Mouse (Mus musculus) left cerebral cortex, postnatal 25 days (tissue): Measurements from ENCODE around the gene Lyst. TPM values are rescaled to one million over a fixed set of nuclear protein-coding genes. Genes with fewer than 3 reads are reported as not detected.

Experiments
- DNase-seq, 2 experiments: peaks; one replicate each; pipeline ENCODE4 v3.0.0; 2022; ENCODE audit warnings: low spot score in 2 of 2, mixed read lengths in 1 of 2
- intact Hi-C: fragments of 180-260 bp; cut with DNase I; formaldehyde crosslinking; loops from one replicate; pipeline ENCODE4 v1.15.1; 2025
- total RNA-seq, 2 experiments: library from RNA; stranded (reverse); gene quantifications; 2 replicates each; pipeline ENCODE4 v1.2.3; 2021

Gene Lyst
- total RNA-seq, 2 experiments from 2014 or later, result 47.8 to 57.3 TPM

GRCm38 (mm10) chr13:13572060-13572835 is 17.9 kb upstream of the Lyst start:
- no peak for DNase-seq
- intact Hi-C loops, result loop anchor here (2.0 kb wide), 1 partner anchor 17 kb away; no protein-coding TSS in a partner anchor

- no peak for DNase-seq
- intact Hi-C loops, result loop anchor here (1.0 to 2.0 kb wide), 2 partner anchors 18 to 130 kb away; no protein-coding TSS in a partner anchor
These were observed 17.3 kb upstream of the Lyst start for GRCm38 (mm10) chr13:13572941-13573340.

- intact Hi-C loops, result loop anchor here (1.0 to 2.0 kb wide), 3 partner anchors 19 to 130 kb away; no protein-coding TSS in a partner anchor
- DNase-seq, result peak; percentile 26 to 59
These were observed 16.5 kb upstream of the Lyst start for GRCm38 (mm10) chr13:13573572-13574257.

DNA sequence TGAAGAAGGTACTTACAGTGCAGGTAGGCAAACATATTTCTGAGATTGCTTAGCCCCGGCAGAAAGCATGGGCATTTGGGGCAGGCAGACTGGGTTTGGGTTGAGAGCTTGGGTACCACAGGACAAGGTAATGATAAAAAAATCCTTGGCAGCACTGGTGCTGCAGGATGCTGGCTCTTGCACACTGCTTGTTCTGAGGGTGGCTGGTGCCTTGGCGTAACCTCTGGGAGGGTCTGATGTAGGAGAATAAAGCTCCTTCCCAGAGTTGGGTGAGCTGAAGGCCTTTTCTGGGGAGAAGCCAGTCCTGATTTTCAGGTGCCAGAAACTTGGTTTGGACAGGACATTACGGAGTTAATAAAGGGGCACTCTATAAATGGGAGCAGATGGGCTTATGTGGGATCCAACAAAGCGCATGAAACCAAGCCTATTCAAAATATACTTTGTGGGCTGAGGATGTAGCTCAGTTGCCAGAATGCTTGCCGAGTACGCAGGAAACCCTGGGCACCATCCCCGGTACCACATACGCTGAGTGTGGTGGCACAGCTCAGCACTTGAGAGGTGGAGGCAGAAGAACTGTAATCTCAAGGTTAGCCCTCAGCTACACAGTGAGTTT is 15.8 kb upstream of the Lyst start:
- peak; percentile 41 to 86 for DNase-seq
- intact Hi-C loops, result loop anchor here (1.0 kb wide), 1 partner anchor 28 kb away; no protein-coding TSS in a partner anchor

GRCm38 (mm10) chr13:13575106-13575505 is 15.1 kb upstream of the Lyst start:
- intact Hi-C loops, result no loop called here
- no peak for DNase-seq

DNA sequence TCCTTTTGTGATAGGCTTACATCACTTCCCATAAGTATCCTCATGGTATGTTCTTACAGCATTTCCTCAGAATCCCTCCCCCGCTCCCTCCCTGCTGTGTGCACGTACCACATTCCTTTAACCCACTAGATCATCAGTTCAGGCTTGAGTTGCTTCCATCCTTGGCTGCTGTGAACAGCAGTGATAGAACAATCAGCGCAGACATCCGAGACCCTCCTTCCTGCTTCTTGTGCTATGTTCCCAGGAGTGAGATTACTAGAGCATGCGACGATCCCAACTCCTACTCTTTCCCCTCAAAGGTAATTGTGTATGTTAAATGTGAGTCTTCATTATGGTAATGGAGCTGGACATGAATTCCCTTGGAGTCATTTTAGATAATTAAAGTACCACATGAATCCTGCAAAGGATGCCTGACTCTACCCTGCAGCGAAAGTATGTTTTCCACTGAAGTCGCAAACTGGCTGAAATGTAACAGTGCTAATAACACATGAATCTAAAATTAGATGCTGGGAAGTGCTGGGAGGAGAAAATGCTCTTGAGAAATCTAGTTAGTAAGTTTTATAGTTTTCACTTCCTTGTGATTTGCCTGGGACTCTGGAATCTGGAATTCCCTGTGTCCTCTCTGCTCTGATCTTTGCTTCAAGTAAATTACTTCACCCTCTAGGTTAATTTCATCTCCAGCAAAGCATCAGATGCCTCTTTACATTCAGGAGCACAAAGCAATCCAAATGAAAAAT is 13.6 kb upstream of the Lyst start:
- DNase-seq, result no peak
- intact Hi-C loops, result no loop called here

DNA sequence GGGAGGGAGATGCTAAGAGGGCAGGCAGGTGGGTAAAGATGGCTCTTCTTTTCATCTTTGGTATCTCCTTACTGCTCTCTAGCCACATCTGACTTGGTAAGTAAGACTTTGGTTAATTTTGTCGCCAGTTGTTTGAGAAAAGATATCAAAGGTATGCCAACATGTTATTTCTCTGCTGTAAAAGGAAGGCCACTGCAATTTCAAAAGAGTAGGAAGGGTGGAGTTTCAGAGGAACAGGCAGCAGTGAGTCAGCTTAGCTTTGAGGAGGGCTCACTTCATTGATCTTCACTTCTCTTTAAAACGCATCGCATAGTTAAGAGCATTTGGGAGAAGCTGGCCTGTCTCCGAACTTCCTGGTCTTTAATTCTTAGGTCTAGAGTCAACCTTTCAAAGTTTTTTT is 8.2 kb upstream of the Lyst start:
- intact Hi-C loops, result no loop called here

DNA sequence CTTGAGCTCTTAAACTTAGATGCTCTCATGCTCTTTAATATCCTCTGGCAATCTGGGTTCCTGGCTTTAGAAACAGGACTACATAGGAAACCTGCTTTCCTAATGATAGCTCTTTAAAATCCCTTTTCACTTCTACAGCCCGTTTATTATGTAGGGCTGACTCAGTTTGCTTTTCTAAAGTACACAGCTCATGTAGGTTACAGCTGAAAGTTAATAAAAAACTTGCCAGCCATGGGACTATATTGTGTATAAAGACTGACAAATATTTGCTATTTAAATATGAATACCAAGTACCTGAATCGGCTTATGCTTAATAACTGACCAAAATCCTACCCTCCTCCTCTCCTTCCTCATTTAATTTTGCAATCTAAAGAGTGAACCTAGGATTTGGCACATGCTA is 6.7 kb upstream of the Lyst start:
- intact Hi-C loops, result no loop called here
- no peak for DNase-seq

More for the DNA sequence above, 8.2 kb upstream of the Lyst start:
- DNase-seq, result no peak

DNA sequence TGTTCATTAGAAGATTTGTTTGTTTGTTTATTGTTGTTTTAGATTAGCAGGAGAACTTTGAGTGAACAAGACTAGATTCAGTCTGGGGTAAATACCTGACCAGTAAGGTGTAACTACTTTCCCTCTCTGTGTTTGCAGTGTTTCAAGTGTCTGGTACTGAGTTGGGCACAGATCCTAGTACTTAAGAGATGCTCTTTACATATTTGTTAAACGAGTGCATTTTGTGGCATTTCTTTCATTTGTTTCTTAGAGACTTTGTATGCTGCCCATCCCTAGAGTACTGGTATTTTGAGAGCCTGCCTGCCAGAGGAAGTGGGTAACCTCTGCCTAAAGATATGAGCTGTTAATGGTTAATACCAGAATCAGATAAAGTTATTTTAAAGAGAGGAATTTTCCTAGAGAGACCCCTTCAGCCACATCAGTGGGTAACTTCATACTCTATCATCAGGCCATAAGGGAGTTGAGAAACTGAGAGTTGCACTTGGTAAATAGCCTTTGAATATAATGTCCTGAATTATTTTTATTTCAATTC is 2.5 kb upstream of the Lyst start:
- intact Hi-C loops, result no loop called here

DNA sequence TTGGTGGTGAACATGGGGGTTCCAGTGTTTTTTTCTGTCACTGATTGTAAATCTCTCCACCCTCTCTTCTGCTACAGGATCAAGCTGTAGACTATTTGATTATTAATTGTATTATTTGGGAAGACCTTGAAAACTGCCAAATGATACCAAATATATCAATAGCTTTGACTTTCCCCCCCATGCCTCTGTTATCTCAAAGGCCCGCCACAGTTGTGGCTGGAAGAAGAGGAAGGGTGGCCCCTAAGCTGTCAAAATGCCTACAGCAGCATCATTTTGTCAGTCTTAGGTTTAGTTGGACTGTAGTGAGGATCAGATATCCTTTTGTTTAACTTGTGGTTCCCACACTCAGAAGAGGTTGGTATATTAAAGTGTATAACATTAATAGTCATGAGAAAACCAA is 1.7 kb upstream of the Lyst start:
- DNase-seq, result no peak
- intact Hi-C loops, result no loop called here

More for the DNA sequence above, 2.5 kb upstream of the Lyst start:
- DNase-seq, result no peak

DNA sequence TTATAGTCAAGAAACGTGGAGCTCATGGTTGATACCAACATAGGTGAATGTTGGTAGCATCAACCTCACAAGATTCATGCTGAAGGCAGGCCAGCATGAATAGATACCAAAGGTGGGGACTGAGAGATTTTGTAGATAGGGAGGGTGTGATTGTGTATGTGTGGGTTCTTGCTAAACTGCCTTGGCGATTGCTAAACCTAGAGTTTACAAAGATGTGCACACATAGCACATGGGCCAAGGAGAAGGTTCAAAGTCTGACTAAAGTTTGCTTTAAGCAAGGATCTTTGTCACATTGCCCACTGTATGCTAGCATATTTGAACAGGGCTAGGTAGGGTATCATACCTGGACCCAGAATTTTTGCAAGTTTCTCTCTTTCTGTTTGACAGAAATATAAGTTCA is 1.2 kb upstream of the Lyst start:
- intact Hi-C loops, result no loop called here
- no peak for DNase-seq

DNA sequence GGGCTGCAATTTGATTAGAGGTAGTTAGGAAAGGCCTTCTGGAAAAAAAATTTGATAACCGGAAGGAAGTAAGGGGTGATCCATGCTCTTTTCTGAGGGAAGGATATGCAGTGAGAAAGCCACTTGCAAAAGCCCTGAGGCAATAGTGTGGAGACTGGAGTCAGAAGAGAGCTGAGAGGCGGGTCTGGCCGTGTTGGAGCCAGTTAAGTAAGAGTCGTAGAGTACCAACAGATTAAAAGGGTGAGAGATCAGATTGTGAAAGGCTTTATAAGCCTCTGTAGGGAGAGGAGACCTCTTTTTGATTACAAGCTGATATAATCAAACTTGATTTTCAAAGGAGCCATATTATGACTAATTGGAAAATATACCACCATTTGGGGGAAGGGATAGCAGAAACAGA is 1.7 kb downstream of the Lyst start:
- no peak for DNase-seq
- intact Hi-C loops, result loop anchor here (2.0 kb wide), 2 partner anchors 37 to 45 kb away; no protein-coding TSS in a partner anchor

DNA sequence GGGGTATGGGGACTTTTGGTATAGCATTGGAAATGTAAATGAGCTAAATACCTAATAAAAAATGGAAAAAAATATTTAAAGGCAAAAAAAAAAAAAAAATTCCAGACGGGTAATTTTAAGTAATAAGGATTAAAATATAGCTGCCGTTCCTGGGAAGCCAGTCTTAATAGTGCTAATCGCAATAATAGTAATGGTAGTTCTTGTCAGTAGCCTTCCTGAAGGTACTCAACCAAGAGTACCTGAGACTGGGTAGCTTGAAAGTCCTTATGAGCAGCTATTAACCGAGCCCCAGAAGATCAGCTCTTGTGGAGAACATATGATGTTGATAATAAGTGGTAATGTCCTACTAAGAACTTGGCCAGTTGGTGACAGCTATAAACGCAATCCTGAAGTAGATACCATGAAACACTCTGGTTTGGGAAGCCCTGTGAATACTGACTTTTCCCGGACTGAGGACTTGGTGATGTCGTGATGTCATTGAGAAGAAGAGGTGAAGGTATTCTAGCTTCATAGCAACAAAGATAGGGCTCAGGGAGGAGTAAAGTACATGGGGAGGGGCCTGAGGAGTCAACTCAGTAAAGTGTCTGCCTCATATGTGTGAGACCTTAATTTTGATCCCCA is 6.3 kb downstream of the Lyst start:
- intact Hi-C loops, result no loop called here

GRCm38 (mm10) chr13:13597896-13598295 is 7.7 kb downstream of the Lyst start:
- no peak for DNase-seq
- intact Hi-C loops, result no loop called here

More for the DNA sequence above, 6.3 kb downstream of the Lyst start:
- DNase-seq, result no peak

GRCm38 (mm10) chr13:13601407-13601806 is 11.2 kb downstream of the Lyst start:
- DNase-seq, result no peak
- intact Hi-C loops, result no loop called here

- DNase-seq, result no peak
- intact Hi-C loops, result loop anchor here (5.0 kb wide), 1 partner anchor 59 kb away; no protein-coding TSS in a partner anchor
These were observed 16.0 kb downstream of the Lyst start for GRCm38 (mm10) chr13:13606149-13606548.

DNA sequence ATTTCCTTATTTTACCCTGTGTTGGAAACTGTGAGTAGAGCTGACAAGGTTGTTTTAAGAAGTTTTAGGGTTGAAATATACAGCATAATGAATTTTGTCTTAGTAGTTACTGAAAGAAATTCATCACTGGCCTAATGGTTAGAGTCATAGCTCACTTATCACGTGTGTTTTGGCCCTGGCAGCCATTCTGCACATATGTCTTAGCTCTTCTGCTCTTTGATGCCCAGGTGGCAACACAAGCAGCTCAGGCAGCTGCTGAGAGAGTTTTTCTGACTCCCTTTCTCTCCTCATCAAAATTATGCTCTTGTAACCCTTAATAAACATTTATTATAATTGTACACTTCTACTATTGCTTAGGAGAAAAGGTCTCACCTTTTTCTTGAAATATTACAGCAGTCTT is 18.1 kb downstream of the Lyst start:
- intact Hi-C loops, result loop anchor here (5.0 kb wide), 1 partner anchor 61 kb away; no protein-coding TSS in a partner anchor
- no peak for DNase-seq

DNA sequence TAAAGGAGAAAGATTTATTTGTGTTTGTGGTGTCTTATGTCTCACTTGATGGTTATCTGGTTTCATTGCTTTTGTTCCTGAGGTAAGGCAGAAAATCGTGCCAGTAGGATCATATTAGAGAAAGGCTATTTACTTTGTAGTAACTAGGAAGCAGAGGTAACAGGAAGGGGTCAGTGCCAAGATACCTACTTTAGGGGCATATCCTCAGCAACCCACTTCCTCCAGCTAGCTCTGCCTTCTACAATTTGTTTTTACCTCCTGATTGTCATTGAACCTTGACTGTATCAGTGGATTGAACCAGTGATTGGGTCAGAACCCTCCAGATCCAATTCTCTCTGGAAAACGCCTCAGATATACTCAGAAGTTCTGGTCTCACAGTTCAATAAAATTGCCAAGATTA is 19.5 kb downstream of the Lyst start:
- intact Hi-C loops, result loop anchor here (5.0 kb wide), 1 partner anchor 62 kb away; no protein-coding TSS in a partner anchor
- DNase-seq, result no peak

GRCm38 (mm10) chr13:13612882-13613281 is 22.7 kb downstream of the Lyst start:
- DNase-seq, result peak in 1 of 2 experiments; percentile 60

More at GRCm38 (mm10) chr13:13612882-13613281, 22.7 kb downstream of the Lyst start:
- intact Hi-C loops, result no loop called here
